Mouse (Mus musculus) kidney, postnatal 25 days (tissue): ENCODE measurements at regions not wholly inside any gene's neighbourhood (a gene's known extent, or its start where the extent isn't known, plus 50 kb on each side); places are given as distances from the start of the nearest gene placed in this dataset.

Experiments used
- DNase-seq, 2 experiments: peaks; one replicate each; pipeline ENCODE4 v3.0.0; 2021; ENCODE audit warnings: mixed read lengths in 2 of 2

DNA sequence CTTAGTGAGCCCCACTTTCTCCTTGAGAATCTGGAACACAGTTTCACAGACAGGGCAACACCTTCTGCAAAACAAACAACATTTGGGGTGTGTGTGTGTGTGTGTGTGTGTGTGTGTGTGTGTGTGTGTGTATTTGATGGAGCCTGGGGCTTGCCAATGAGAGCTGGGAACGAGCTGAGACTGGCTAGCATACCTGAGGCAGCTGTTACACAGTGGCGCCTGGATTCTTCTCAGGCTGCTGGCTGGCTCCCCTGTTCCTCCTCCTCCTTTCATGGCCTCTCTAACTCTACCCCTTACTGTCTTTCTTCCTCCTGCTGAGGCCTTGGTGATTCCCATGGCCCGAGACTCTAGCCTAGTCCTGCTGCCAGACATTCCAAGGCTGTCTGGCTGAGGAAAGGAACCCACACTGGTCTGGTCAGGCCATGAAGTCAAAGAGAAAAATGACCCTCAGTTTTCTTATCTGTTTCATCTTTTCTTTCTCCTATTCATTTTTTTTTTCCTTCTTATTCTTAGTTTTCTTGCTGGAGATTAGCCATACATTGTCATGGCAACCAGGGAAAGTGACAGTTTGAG is 79.6 kb upstream of the Sem1 start:
- no peak for DNase-seq

DNA sequence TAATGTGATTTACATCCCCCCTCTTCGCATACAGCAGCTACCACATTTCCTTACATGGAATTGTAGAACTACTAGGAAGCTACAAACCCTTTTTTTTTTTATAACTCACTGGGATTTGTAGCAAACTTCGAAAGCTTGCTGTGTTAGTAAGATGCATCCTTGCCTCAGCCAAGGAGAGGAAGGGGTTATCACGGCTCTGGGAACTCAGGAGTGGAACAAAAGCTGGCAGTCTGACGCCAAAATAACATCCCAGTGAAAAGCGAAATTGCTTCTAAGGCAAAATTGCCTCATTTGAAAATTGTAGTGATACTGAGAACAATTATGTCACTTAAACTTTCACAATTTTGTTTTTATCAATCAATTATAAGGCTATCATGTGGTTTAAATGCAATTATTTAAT is 81.6 kb upstream of the Sem1 start:
- no peak for DNase-seq

DNA sequence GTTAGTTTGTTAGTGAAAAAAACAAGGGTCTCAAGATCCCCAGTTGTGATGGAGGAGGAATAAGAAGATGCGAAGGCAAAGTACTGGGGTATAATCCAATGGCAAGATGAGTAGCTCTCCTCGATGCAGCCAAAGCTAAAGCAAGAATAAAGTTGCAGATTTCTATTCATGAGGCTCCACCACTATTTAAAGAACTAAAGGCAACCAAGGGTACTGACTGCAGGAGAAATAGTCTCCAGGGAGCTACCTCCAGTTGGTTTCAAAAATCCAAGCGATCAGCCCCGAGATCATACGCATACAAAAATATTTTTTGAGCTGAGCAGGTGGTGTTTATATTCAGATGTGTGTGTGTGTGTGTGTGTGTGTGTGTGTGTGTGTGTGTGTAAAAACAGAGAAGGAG is 88.3 kb upstream of the Sem1 start:
- DNase-seq = no peak

DNA sequence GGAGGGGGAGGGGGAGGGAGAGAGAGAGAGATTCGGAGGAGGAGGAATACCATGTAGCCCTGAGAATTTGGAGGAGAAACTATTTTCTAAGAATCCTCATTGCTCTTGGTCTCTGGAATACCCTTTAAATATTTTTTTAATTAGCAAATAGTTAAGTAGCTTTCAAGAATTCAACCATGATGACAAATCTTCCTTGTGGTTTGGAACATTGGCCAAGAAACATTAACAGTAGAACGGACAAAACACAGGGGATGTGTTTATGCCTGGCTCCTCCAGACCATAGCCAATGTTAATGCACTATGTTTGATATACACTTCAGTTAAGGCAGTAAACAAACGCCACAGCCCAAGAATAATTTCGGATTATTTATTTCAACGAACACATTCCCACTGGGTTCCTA is 110.8 kb upstream of the Sem1 start:
- DNase-seq = no peak

DNA sequence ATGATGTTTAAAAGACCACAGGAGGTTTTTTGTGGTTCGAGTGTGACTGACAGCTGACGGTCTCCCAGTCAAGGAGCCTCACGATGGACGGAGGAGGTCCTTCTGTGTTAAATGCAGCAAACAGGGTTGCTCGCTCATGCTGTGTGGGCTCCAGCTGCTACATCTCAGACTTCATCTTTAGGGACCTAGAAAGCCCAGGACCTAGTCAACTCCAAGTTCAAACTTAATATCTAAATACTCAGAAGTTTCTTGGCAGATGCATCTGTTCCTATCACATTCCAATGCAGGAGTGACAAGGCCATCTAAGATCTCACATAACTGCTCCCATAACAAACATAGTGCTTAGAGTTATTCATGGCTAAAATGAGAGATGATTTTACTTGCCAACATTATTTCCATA is 111.7 kb upstream of the Sem1 start:
- no peak for DNase-seq

DNA sequence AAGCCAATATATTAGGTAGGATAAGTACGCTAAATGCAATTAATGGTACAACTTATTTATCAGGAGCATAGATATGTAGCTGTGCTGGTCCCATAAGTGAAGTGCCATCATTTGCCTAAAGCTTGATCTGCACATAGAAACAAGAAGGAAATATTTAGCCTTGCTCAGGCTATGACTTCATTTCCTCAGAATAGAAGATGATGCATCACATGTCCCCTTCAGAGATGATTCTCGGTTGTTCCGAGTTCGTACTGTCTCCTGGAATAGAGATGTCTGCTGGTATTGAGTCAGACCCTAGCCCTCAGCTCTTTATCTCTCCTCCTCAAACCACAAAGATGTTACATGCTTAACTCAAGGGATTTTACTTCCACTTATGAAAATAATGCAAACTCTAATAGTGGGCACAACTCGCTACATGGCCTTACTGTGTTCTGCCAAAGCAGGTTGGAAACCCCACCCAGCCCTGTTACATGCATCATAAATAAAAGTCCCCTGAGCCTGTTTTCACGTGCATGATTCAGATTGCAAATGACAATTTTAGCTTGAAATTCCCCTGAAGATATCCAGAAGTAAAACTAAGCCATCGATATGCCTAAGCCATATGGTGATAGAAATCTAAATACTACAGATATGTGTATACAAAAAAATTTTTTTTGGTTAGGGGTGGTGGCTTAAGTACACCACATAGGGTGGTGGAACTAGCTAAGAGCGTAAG is 113.8 kb upstream of the Sem1 start:
- no peak for DNase-seq

DNA sequence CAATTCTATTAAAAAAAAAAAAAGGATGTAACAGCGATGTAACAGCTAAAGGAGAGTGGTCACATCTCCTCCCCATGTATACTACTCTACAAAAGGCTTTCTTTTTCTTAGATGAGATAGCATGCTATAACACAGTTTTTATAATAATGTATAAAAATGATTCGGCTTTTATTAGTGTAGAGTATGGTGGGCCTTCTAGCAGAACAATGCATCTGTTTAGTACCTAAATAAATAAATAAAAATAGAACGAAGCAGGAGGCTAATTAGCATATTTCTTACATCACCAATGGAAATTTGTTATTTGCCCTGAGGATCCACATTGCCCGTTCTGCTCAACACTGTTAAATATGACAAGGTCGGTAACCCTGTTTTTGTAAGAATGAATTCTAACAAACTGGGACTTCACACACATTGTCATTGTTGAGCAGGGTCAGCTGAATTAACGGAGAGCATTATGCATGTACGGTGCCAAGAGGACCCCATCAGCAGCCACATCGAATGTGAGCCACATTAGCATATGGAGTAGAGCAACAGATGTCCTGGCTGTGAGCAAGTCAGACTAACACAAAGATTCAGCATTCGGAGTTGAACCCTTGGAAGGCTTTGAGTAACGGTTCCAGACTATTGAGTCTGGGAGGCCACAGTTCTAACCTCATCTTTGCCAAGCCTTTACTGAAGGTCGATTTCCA is 117.4 kb upstream of the Sem1 start:
- no peak for DNase-seq

DNA sequence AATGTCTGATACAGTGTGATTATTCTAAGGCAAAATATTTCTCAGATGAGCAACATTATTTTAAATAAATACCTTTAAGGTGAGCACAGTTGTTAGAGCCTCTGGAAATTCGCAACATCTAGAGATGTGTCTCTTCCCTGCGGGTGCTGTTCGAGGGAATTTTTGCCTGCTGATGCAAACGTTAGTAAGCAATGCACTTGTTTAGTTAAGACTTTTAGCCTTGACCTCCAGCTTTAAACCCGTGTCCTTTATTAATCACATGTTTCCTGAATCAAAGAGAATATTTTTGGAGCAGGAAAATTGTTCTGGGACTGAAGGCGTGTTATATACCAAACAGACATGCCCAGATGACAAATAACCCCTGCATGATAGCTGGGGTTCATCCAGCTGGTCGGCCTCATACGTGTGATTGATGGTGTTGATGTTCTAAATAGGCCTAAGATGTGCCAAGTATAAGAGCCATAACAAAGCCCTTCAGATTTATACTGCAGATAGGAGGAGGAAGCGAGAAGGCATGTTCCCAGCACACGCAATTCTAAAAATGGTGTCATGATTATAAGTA is 119.0 kb upstream of the Sem1 start:
- DNase-seq = peak in 1 of 2 experiments; percentile 36

DNA sequence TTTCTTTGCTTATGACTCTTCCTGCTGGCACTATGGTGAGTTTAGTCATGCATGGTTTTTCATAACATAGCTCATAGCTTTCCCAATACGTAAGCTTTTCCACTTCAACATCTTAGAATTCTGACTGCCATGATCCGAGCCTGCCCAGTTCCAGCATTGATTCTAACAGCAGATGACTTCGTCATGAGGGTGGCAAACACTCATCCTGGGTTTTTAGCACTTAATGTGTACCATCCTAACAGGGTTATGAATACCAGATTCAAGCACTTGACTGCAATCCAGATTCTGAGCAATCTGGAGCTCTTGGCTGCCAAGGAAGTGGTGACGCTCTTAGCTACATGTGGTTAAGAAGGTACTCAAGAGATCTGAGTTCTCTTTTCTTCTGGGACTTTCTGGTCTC is 128.3 kb upstream of the Sem1 start:
- DNase-seq = no peak

DNA sequence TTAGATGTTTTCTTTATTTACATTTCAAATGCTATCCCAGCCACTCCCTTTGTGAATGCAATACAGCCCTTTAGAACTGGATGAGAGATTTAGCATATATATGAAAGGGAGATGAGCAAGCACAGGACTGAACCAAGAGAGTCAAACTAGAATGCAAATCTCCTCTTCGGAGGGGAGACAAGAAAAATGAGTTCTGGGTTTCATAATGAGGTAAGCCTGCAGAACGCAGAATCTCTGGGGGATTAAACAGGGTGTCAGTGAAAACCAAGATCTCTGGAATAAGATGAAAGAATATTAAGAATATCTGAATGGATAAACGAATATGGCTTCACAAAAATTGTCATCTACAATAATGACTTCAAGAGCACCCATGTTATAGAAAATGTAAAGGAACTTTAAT is 130.6 kb upstream of the Sem1 start:
- DNase-seq = no peak

DNA sequence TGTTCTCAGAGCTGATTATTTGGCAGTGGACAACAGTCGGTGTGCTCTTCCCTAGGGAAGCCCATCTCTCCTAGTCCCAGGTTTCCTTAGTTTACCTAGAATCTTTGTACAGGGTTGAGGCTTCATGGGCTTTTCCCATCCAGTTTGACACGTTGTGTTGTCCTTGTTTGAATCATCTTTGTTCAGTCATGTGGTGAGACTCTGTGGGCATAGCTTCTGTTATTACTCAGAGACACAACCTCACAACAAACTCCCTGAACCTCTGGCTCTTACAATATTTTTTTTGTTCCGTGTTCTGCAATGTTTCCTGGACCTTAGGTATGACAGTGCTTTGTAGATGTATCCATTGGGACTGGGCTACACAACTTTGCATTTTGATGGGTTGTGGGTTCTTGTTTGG is 132.9 kb upstream of the Dlx6 start:
- no peak for DNase-seq

DNA sequence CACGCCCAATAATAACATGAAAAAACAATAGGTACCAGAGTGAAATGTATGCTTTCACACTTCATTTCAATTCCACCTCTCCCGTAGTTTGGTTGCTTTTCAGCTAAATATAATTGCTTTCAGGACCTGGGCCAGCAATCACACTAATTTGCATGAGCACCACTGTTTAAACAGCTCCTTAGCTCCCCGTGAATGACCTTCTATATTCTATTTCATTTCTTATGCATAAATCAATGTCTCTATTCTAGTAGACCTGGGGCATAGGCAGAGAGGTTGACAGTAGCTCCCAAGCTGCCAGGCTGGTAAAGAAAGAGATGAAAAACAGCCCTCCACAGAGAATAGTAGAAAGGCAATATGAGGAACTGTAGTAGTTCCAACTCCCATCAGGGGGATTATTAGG is 117.7 kb upstream of the Dlx6 start:
- no peak for DNase-seq

DNA sequence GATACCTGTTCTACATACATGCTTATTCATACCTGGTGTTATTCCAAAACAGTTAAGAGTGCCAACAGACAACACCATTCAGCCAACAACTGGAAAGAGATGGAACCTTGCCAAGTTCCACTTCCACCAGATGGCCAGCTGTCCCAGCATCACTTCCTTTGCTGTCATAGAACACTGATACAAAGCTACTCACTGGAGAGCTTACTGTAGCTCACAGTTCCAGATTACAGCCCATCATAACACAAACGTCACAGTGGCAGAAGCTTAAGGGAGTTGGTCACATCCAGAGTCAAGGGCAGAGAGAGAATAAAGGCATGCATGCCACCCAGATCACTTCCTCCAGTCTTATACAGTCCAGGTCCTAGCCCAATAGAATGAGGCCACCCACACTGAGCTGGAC is 84.0 kb upstream of the Dlx6 start:
- DNase-seq = no peak

DNA sequence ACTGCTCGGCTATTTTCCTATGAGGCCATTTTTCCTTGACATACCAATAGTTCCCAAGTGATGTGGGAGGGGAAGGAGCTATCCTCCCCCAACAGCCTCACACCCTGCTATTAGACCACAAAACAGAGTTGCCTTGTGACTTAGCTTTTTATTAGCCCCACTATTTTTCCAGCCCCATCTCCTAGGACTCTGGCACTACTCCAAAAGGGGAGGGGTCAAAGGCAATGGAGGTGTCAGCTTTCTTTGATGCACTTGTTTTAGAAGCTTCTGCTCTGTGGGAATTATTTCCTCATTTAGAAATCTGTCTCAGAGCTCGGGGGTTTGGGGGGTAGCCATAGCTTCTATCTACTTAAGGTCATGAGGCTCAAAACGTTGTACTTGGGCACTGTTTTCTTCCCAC is 81.6 kb upstream of the Dlx6 start:
- no peak for DNase-seq

DNA sequence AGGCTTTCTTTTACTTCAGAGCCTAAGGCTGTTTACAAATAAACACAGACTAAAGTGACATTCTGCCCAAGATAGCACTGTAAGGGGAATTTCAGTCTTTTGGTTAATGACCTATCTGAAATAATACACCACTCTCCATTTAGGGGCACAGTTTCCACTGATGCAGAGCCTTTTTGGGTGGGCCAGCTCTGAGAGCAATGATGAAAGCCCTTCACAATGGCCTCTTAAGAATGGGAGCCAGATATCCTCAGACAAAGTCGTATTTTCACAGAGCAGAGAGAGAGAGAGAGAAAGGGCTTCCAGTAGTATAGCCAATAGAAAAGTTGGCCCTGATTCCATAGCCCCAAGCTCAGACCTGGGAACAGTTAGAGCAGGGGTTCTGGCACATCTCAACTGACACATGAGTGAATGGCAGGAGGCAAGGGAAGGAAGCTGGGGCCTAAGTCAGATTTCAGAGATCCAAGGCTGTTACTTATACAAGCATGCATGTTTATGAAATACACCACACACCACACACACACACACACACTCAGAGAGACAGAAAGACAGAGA is 77.1 kb upstream of the Dlx6 start:
- DNase-seq = no peak

DNA sequence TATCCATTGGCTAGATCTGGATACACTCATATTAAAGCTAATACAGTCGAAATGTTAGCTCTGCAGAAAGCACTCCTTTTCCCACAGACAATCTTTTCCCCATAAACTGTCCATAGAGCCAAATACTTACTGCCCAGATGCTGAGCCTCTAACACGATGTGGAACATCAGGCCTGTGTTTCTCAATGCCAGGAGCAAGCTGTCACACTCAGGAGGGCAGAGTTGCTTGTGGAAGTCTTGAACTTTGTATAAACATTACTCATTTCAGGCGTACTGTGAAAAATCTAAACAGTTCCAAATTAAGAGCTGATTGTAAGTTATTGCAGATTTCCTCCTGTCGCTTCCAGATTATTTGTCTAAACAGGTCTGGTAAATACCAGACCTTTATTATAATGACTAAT is 75.6 kb upstream of the Dlx6 start:
- DNase-seq = no peak

DNA sequence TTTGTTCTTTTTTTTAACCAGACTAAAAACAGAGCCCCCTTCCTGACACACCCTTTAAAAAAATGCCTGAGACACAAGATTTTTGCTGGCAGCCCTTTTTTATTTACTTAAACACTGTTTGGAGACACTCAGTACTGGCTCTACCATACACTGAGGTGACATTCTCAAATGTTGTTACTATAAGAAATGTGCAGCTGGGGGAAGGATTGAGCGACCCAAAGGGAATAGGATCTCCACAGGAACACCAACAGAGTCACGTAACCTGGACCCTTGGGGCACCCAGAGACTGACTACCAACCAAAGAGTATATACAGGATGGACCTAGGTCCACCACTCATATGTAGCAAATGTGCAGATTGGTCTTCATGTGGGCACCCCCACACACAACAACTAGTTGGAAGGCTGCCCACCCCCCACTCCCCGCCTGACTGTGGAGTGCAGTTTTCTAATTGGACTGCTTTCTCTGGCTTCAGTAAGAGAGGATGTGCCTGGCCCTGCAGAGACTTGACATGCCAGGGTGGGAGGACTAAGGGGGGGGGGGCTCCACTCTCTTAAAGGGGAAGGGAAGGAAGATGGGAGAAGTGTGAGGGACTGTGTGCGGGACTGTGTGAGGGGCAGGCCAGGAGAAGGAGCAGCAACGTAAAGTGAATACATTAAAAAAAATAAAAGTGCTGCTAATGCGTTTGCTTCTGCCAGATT is 68.7 kb upstream of the Dlx6 start:
- DNase-seq = no peak

DNA sequence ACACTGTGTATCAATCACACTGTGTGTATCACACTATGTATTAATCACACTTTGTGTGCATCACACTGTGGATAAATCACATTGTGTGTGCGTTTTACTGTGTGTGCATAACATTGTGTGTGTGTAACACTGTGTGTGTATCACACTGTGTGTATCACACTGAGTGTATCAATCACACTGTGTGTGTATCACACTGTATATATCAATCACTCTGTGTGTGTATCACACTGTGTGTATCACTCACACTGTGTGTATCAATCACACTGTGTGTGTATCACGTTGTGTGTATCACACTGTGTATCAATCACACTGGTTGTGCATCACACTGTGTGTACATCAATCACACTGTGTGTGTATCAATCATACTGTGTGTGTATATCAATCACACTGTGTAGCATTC is 62.8 kb upstream of the Dlx6 start:
- no peak for DNase-seq

DNA sequence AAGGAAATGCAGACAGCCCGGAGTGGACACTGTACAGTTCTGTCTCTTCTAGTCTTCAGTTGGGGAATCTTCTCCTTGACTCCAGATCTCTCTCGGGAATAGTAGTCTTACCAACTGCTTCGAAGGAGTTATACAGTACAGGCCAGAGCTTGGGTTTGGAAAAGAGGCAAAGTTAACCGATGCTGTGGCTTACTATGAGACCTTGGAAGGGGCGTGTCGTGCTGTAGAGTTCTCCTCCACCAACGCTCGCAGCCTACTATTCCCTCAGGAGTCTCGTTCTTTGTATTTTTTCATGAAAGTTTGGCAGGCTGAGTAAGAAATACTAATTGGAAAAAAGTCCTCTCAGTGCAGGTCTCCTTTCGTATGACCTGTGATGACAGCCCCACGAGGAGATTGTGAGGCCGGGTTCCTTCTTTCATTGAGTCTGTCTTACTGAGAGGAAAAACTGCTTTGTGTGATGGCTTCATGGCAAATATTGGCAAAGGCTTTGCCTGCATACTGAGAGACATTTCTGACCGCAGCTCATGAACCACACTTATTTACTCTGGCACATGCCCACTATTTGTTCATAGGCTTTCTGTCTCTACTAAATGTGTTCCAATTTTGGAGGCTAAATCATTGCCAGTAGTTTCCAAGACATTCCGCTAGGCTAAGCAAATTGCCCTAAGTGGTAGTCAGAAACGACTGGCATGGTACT is 61.4 kb upstream of the Dlx6 start:
- DNase-seq = no peak
